Mouse (Mus musculus) heart, adult 2 months (tissue): ENCODE results near the gene Cyp4x1.
A peak's percentile ranks its signal among the peaks of the same experiment; 100 is the strongest.

Experiments used
- CTCF ChIP-seq: fragments of 200-600 bp; IDR thresholded peaks from 2 replicates; pipeline ENCODE4 v1.8.1; 2022; ENCODE audit warnings: antibody characterized with exemption, mild to moderate bottlenecking, moderate library complexity
- EP300 ChIP-seq: fragments of 200-500 bp; IDR thresholded peaks from 2 replicates; pipeline ENCODE4 v1.6.1; 2011; ENCODE audit warnings: low read depth, low read length, control low read depth; ENCODE audit not compliant: insufficient read depth
- POLR2A ChIP-seq: fragments of 200-500 bp; IDR thresholded peaks from 2 replicates; pipeline ENCODE4 v1.6.1; 2011; ENCODE audit warnings: mild to moderate bottlenecking, low read depth, low read length, control low read depth; ENCODE audit not compliant: insufficient read depth

- TF ChIP-seq CTCF: peak; percentile 86
- peak; percentile 87 for TF ChIP-seq EP300
- TF ChIP-seq POLR2A: no peak
Measured at GRCm38 (mm10) chr4:115085522-115086095, 48.5 kb downstream of the Cyp4x1 start.
